Mouse (Mus musculus): ENCODE measurements around the gene Prpf39. TPM values are rescaled to one million over a fixed set of nuclear protein-coding genes. Genes with fewer than 3 reads are reported as not detected.

The Prpf39 gene
- polyA plus RNA-seq, 1 experiment, result 135 TPM

- no peak overlapping the region for H3K27ac ChIP-seq (ENCODE audit: insufficient read depth, low read length)
These were observed 36.9 kb downstream of the Prpf39 start for GRCm38 (mm10) chr12:65072911-65073610.

GRCm38 (mm10) chr12:65073611-65074178 is 37.6 kb downstream of the Prpf39 start, which contains the start of gene Fkbp3:
Gene Fkbp3, minus strand, starts transcription at chr12:65074007.
- peaks cover 27% of the 10 kb centered on the region for H3K36me3 ChIP-seq (ENCODE audit: control insufficient read depth, insufficient read depth, low read length, poor library complexity, severe bottlenecking)
- H3K9me3 ChIP-seq (replicated peaks; ENCODE audit: control insufficient read depth, insufficient read depth, low read length, poor library complexity, severe bottlenecking), result no peaks in the 10 kb centered on the region
- H3K4me1 ChIP-seq (ENCODE audit: control insufficient read depth, insufficient read depth, low read length), result peaks cover 2% of the 10 kb centered on the region
- TF ChIP-seq EP300 (IDR thresholded peaks at IDR 0.05; ENCODE audit: insufficient read depth, low read depth, low read length), result 0 out of 2 replicates have a peak, but pooled peaks have one; percentile 50
- TF ChIP-seq CTCF (IDR thresholded peaks at IDR 0.05; ENCODE audit: low read depth, low read length), result no peak
- TF ChIP-seq POLR2A (IDR thresholded peaks at IDR 0.05; ENCODE audit: insufficient read depth, low read length), result peak; percentile 98
- no peak within 1 kb of the TSS for H3K27ac ChIP-seq (ENCODE audit: insufficient read depth, low read length)
- H3K4me3 ChIP-seq (ENCODE audit: low read depth, low read length), result peak within 1 kb of the TSS; percentile 98
- H3K27me3 ChIP-seq (ENCODE audit: control insufficient read depth, insufficient read depth, low read length, poor library complexity, severe bottlenecking), result no peaks in the 10 kb centered on the region
- peak within 1 kb of the TSS; percentile 93 for H3K9ac ChIP-seq (ENCODE audit: low read depth, poor library complexity, severe bottlenecking)

More at GRCm38 (mm10) chr12:65072911-65073610, 36.9 kb downstream of the Prpf39 start:
- Histone ChIP-seq H3K9me3 (replicated peaks; ENCODE audit: control insufficient read depth, insufficient read depth, low read length, poor library complexity, severe bottlenecking) (no peaks in the 10 kb centered on the region), H3K4me3 (ENCODE audit: low read depth, low read length) (peak overlapping the region; percentile 98), H3K27me3 (ENCODE audit: control insufficient read depth, insufficient read depth, low read length, poor library complexity, severe bottlenecking) (no peaks in the 10 kb centered on the region), H3K9ac (ENCODE audit: low read depth, poor library complexity, severe bottlenecking) (peak overlapping the region; percentile 93), H3K36me3 (ENCODE audit: control insufficient read depth, insufficient read depth, low read length, poor library complexity, severe bottlenecking) (peaks cover 31% of the 10 kb centered on the region), H3K4me1 (ENCODE audit: control insufficient read depth, insufficient read depth, low read length) (peaks cover 2% of the 10 kb centered on the region)
- no peak for TF ChIP-seq POLR2A (IDR thresholded peaks at IDR 0.05; ENCODE audit: insufficient read depth, low read length)

GRCm38 (mm10) chr12:65074651-65075050 is 38.5 kb downstream of the Prpf39 start:
- H3K4me3 ChIP-seq (ENCODE audit: low read depth, low read length), result no peak overlapping the region; the same call in 1 of the 2 replicates
- peak overlapping the region; percentile 93 for H3K9ac ChIP-seq (ENCODE audit: low read depth, poor library complexity, severe bottlenecking)
- H3K4me1 ChIP-seq (ENCODE audit: control insufficient read depth, insufficient read depth, low read length), result peaks cover 2% of the 10 kb centered on the region
- no peak overlapping the region for H3K27ac ChIP-seq (ENCODE audit: insufficient read depth, low read length)
- H3K36me3 ChIP-seq (ENCODE audit: control insufficient read depth, insufficient read depth, low read length, poor library complexity, severe bottlenecking), result peaks cover 26% of the 10 kb centered on the region
- TF ChIP-seq POLR2A (IDR thresholded peaks at IDR 0.05; ENCODE audit: insufficient read depth, low read length), result no peak
- no peak for TF ChIP-seq CTCF (IDR thresholded peaks at IDR 0.05; ENCODE audit: low read depth, low read length)
- no peak for TF ChIP-seq EP300 (IDR thresholded peaks at IDR 0.05; ENCODE audit: insufficient read depth, low read depth, low read length)
- no peaks in the 10 kb centered on the region for H3K9me3 ChIP-seq (replicated peaks; ENCODE audit: control insufficient read depth, insufficient read depth, low read length, poor library complexity, severe bottlenecking)
- no peaks in the 10 kb centered on the region for H3K27me3 ChIP-seq (ENCODE audit: control insufficient read depth, insufficient read depth, low read length, poor library complexity, severe bottlenecking)

DNA sequence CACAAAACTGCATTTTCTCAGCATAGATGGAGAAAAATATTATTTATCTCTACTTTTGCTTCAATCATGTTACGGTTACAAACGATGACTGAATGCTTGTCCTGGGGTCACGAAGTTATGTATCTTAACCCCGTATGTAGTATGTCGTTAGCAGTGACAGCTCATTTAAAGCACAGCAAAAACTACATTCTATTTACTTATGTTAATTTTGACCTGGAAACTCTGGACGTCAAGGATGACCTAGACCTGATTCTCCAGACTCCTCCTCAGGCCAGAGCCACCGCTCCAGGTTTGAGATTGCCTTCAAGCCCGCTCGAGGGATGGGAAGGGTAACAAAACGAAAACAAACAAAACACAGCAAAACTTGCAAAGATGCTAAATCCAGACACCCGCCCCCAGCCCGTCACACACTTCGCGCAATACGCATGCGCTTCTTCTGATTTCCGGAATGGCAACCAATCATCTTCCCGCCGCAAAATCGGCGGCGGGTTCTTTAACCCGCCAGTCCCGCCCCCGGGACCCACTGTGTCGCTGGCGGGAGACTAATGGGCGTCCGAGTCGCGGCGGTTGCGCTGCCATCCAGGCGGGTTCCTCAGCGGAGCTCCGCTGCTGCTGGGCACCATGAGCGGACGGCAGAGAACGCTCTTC is 39.1 kb downstream of the Prpf39 start, which contains the start of gene Fancm:
Gene Fancm (plus strand): TSS at position 519 of the 648 bp plus-strand sequence.
- H3K9me3 ChIP-seq (replicated peaks; ENCODE audit: control insufficient read depth, insufficient read depth, low read length, poor library complexity, severe bottlenecking), result no peaks in the 10 kb centered on the region
- no peaks in the 10 kb centered on the region for H3K4me1 ChIP-seq (ENCODE audit: control insufficient read depth, insufficient read depth, low read length)
- 0 out of 2 replicates have a peak within 1 kb of the TSS, but pooled peaks have one; percentile 9 for H3K27ac ChIP-seq (ENCODE audit: insufficient read depth, low read length)
- H3K36me3 ChIP-seq (ENCODE audit: control insufficient read depth, insufficient read depth, low read length, poor library complexity, severe bottlenecking), result peaks cover 23% of the 10 kb centered on the region
- H3K4me3 ChIP-seq (ENCODE audit: low read depth, low read length), result peak within 1 kb of the TSS; percentile 89
- H3K27me3 ChIP-seq (ENCODE audit: control insufficient read depth, insufficient read depth, low read length, poor library complexity, severe bottlenecking), result no peaks in the 10 kb centered on the region
- H3K9ac ChIP-seq (ENCODE audit: low read depth, poor library complexity, severe bottlenecking), result peak within 1 kb of the TSS; percentile 93
- TF ChIP-seq POLR2A (IDR thresholded peaks at IDR 0.05; ENCODE audit: insufficient read depth, low read length), result peak; percentile 63
- no peak for TF ChIP-seq EP300 (IDR thresholded peaks at IDR 0.05; ENCODE audit: insufficient read depth, low read depth, low read length)
- no peak for TF ChIP-seq CTCF (IDR thresholded peaks at IDR 0.05; ENCODE audit: low read depth, low read length)

- no peaks in the 10 kb centered on the region for H3K9me3 ChIP-seq (replicated peaks; ENCODE audit: control insufficient read depth, insufficient read depth, low read length, poor library complexity, severe bottlenecking)
- no peak overlapping the region for H3K27ac ChIP-seq (ENCODE audit: insufficient read depth, low read length)
- no peaks in the 10 kb centered on the region for H3K27me3 ChIP-seq (ENCODE audit: control insufficient read depth, insufficient read depth, low read length, poor library complexity, severe bottlenecking)
- no peak for TF ChIP-seq POLR2A (IDR thresholded peaks at IDR 0.05; ENCODE audit: insufficient read depth, low read length)
- TF ChIP-seq EP300 (IDR thresholded peaks at IDR 0.05; ENCODE audit: insufficient read depth, low read depth, low read length), result no peak
- TF ChIP-seq CTCF (IDR thresholded peaks at IDR 0.05; ENCODE audit: low read depth, low read length), result no peak
- H3K36me3 ChIP-seq (ENCODE audit: control insufficient read depth, insufficient read depth, low read length, poor library complexity, severe bottlenecking), result peaks cover 18% of the 10 kb centered on the region
- H3K4me3 ChIP-seq (ENCODE audit: low read depth, low read length), result peak overlapping the region; percentile 86
- no peaks in the 10 kb centered on the region for H3K4me1 ChIP-seq (ENCODE audit: control insufficient read depth, insufficient read depth, low read length)
- H3K9ac ChIP-seq (ENCODE audit: low read depth, poor library complexity, severe bottlenecking), result peak overlapping the region; percentile 93
These were observed 39.7 kb downstream of the Prpf39 start for GRCm38 (mm10) chr12:65075733-65076310.

Measured in ES-Bruce4 (cell line).